In the genomic region with DNA sequence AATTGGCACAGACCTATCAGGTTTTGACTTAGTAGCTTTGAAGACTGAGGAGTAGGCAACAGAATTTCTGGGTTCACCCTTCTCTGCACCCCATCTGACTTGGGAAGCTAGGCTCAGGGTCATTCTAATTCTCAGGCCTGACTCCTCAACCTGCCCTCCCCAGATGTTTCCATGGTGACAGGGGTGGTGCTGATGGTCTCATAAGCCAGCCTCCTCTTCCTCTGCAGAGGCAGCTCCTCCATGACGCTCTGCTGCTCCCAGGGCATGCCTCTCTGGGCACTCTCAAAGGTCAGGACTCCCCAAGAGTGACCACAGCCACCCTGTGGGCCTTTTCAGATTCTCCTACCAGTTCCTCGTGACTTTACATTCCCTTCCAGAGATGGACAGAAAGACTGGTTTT, we compare ENCODE assay signal across 32 mouse cellular contexts. TPM values are rescaled to one million over a fixed set of nuclear protein-coding genes. Genes with fewer than 3 reads are reported as not detected.
DNase-seq lines count a peak whose midpoint lies in the region; ATAC-seq and TF ChIP-seq lines count a peak whose summit lies in the region.
"Had no signal": no experiment of that assay in that cellular context is flagged by ENCODE, and none has a peak within 500 bp of the region (broad histone marks: within the 10 kb centered on the region; RNA-seq: fewer than 3 reads in every experiment).

No protein-coding gene starts in this region.

- H3K4me3 ChIP-seq in bone marrow, adult 2 months (replicated peaks; ENCODE audit: control insufficient read depth, low read depth, low read length): no peak overlapping the region
- no peak overlapping the region for H3K4me3 ChIP-seq in embryonic facial prominence, embryonic 10.5 days
- H3K4me3 ChIP-seq: forebrain, embryonic 10.5 days; heart, embryonic 15.5 days; left cerebral cortex, adult 2 months; limb, embryonic 15.5 days; liver, embryonic 15.5 days; midbrain, embryonic 13.5 days; neural tube, embryonic 12.5 days had no signal

- ATAC-seq in monocyte, adult 5-6 weeks (replicated peaks; ENCODE audit: insufficient number of reproducible peaks, low FRiP score, low TSS enrichment, poor library complexity, severe bottlenecking): peak; percentile 23; the same call in 1 of the 2 replicates
- ATAC-seq: forebrain, embryonic 16.5 days; midbrain, embryonic 13.5 days had no signal

- no peaks in the 10 kb centered on the region for H3K36me3 ChIP-seq in embryonic facial prominence, embryonic 10.5 days (replicated peaks)
- H3K36me3 ChIP-seq: forebrain, embryonic 10.5 days; heart, embryonic 15.5 days; limb, embryonic 15.5 days; liver, embryonic 15.5 days; midbrain, embryonic 13.5 days; neural tube, embryonic 12.5 days had no signal

- H3K27me3 ChIP-seq in embryonic facial prominence, embryonic 10.5 days (replicated peaks; ENCODE audit: low read depth, poor library complexity, severe bottlenecking): no peaks in the 10 kb centered on the region
- H3K27me3 ChIP-seq: heart, embryonic 15.5 days; limb, embryonic 15.5 days; liver, embryonic 15.5 days; midbrain, embryonic 13.5 days; neural tube, embryonic 12.5 days had no signal

- no peak for TF ChIP-seq CTCF in bone marrow, adult 2 months (IDR thresholded peaks at IDR 0.05; ENCODE audit: control insufficient read depth, insufficient read depth, low read length)

- TF ChIP-seq POLR2A in bone marrow, adult 2 months (IDR thresholded peaks at IDR 0.05; ENCODE audit: borderline replicate concordance, control insufficient read depth, low read depth, low read length): no peak

- 24% methylated on average over 2 of the region's 2 CpGs for WGBS in bone marrow, adult 2 months
- 42% methylated on average over 2 of the region's 2 CpGs for WGBS in embryonic facial prominence, embryonic 10.5 days

- no peaks in the 10 kb centered on the region for H3K9me3 ChIP-seq in embryonic facial prominence, embryonic 10.5 days
- H3K9me3 ChIP-seq: forebrain, embryonic 10.5 days; heart, embryonic 15.5 days; limb, embryonic 15.5 days; liver, embryonic 15.5 days; midbrain, embryonic 13.5 days; neural tube, embryonic 12.5 days had no signal

- peak; percentile 16 for DNase-seq in thymus, postnatal 14 days
- no peak for DNase-seq in thymus, postnatal 10 days (ENCODE audit: low spot score in 2 of 2)
- DNase-seq in embryonic facial prominence, embryonic 10.5 days (ENCODE audit: low spot score): no peak
- DNase-seq in layer of hippocampus, postnatal 10 days (ENCODE audit: low spot score in 2 of 2): no peak
- DNase-seq in gastrocnemius, adult 18-20 months (ENCODE audit: low spot score): no peak
- DNase-seq: adrenal gland, postnatal 25 days; cerebellum, adult 11 months; cerebellum, adult 9-11 months; gastrocnemius, postnatal 36 days; heart, postnatal 36 days; layer of hippocampus, adult 9-11 months had no signal

- H3K27ac ChIP-seq in bone marrow, adult 2 months (ENCODE audit: control insufficient read depth, insufficient read depth, low read depth, low read length, poor library complexity): peak overlapping the region; percentile 78
- H3K27ac ChIP-seq in embryonic facial prominence, embryonic 10.5 days (replicated peaks): no peak overlapping the region
- H3K27ac ChIP-seq: forebrain, embryonic 10.5 days; heart, embryonic 15.5 days; hindbrain, embryonic 14.5 days; kidney, postnatal 0 days; left cerebral cortex, adult 2 months; limb, embryonic 15.5 days; liver, embryonic 15.5 days; midbrain, embryonic 13.5 days; neural tube, embryonic 12.5 days; stomach, postnatal 0 days had no signal

- H3K4me1 ChIP-seq in bone marrow, adult 2 months (ENCODE audit: control insufficient read depth, insufficient read depth, low read length): peaks cover 2% of the 10 kb centered on the region; the same call in 1 of the 2 replicates
- no peaks in the 10 kb centered on the region for H3K4me1 ChIP-seq in embryonic facial prominence, embryonic 10.5 days
- H3K4me1 ChIP-seq: limb, embryonic 15.5 days; liver, embryonic 15.5 days; neural tube, embryonic 12.5 days had no signal

RNA-seq across cellular contexts. Expression of a gene that starts 6.5 kb away (rescaled TPM):
- not detected in 2 replicates for polyA plus RNA-seq in bone marrow, adult 2 months (2011; ENCODE audit: insufficient read depth, insufficient read length, low replicate concordance, missing spikeins)
- total RNA-seq in monocyte, adult 5-6 weeks (2017): 1.3 TPM in 1 of 3 replicates, not detected in the others
- not detected in 2 replicates for polyA plus RNA-seq in embryonic facial prominence, embryonic 10.5 days (2016; fragmentation: Nextera tagmentation; extraction: Ambion mirVana)
- not detected for total RNA-seq in layer of hippocampus, postnatal 10 days (2021)
- not detected for total RNA-seq in gastrocnemius, adult 18-20 months (2021)
- total RNA-seq: adrenal gland, postnatal 25 days; gastrocnemius, postnatal 36 days; heart, adult 8-10 months; heart, postnatal 36 days; left cerebral cortex, adult 2 months; left cerebral cortex, postnatal 36 days had no signal
- polyA plus RNA-seq: cortical plate, adult 2 months; embryonic facial prominence, embryonic 11.5 days; forebrain, embryonic 10.5 days; forebrain, embryonic 16.5 days; heart, embryonic 15.5 days; hindbrain, embryonic 14.5 days; intestine, embryonic 14.5 days; kidney, adult 2 months; kidney, postnatal 0 days; large intestine, adult 2 months; limb, embryonic 15.5 days; liver, embryonic 15.5 days; lung, embryonic 16.5 days; midbrain, embryonic 13.5 days; neural tube, embryonic 12.5 days; stomach, postnatal 0 days had no signal

RNA-seq across cellular contexts. Expression of a gene that starts 10.2 kb away (rescaled TPM):
- 1.3 and 2.0 TPM in 2 replicates for polyA plus RNA-seq in bone marrow, adult 2 months (2011; ENCODE audit: insufficient read depth, insufficient read length, low replicate concordance, missing spikeins)
- 448 to 606 TPM (median 547 TPM) in 3 replicates for total RNA-seq in monocyte, adult 5-6 weeks (2017)
- 0.54 and 1.0 TPM in 2 replicates for polyA plus RNA-seq in embryonic facial prominence, embryonic 10.5 days (2016; fragmentation: Nextera tagmentation; extraction: Ambion mirVana)
- under 1 TPM in 1 of 2 experiments, not detected in 1; 0.62 TPM for total RNA-seq in layer of hippocampus, postnatal 10 days (2021)
- total RNA-seq in gastrocnemius, adult 18-20 months (2021): not detected
- total RNA-seq: gastrocnemius, postnatal 36 days; heart, adult 8-10 months; heart, postnatal 36 days; left cerebral cortex, adult 2 months; left cerebral cortex, postnatal 36 days had no signal

RNA-seq across cellular contexts. Expression of a gene that starts 23.4 kb away (rescaled TPM):
- polyA plus RNA-seq in bone marrow, adult 2 months (2011; ENCODE audit: insufficient read depth, insufficient read length, low replicate concordance, missing spikeins): 1.5 and 2.3 TPM in 2 replicates
- 523 to 801 TPM (median 669 TPM) in 3 replicates for total RNA-seq in monocyte, adult 5-6 weeks (2017)
- 0.40 TPM in 1 of 2 replicates, not detected in the other for polyA plus RNA-seq in embryonic facial prominence, embryonic 10.5 days (2016; fragmentation: Nextera tagmentation; extraction: Ambion mirVana)
- total RNA-seq in layer of hippocampus, postnatal 10 days (2021): not detected
- not detected for total RNA-seq in gastrocnemius, adult 18-20 months (2021)
- total RNA-seq: adrenal gland, postnatal 25 days; gastrocnemius, postnatal 36 days; heart, adult 8-10 months; heart, postnatal 36 days; left cerebral cortex, adult 2 months; left cerebral cortex, postnatal 36 days had no signal
- polyA plus RNA-seq: embryonic facial prominence, embryonic 11.5 days; forebrain, embryonic 16.5 days; lung, embryonic 16.5 days; midbrain, embryonic 13.5 days had no signal

RNA-seq across cellular contexts. Expression of a gene that starts 46.0 kb away (rescaled TPM):
- polyA plus RNA-seq in bone marrow, adult 2 months (2011; ENCODE audit: insufficient read depth, insufficient read length, low replicate concordance, missing spikeins): 88.2 and 218 TPM in 2 replicates
- 235 to 1,319 TPM (median 1,123 TPM) in 3 replicates for total RNA-seq in monocyte, adult 5-6 weeks (2017)
- 1.2 and 2.7 TPM in 2 replicates for polyA plus RNA-seq in embryonic facial prominence, embryonic 10.5 days (2016; fragmentation: Nextera tagmentation; extraction: Ambion mirVana)
- total RNA-seq in layer of hippocampus, postnatal 10 days (2021): 1 to 10 TPM; 1.1 to 1.7 TPM
- total RNA-seq in gastrocnemius, adult 18-20 months (2021): 1 to 10 TPM; 3.8 to 6.5 TPM

Comparison
In these comparisons a context has a peak if more than half of its experiments do, and no peak if none do; other contexts are left out.
1. RNA of a gene that starts 10.2 kb away (total RNA-seq): 448 to 606 TPM in monocyte, adult 5-6 weeks; 0.62 TPM in layer of hippocampus, postnatal 10 days and not detected in gastrocnemius, adult 18-20 months; every median in the first group is over 100 times any median in the second.
2. RNA of a gene that starts 23.4 kb away (total RNA-seq): 523 to 801 TPM in monocyte, adult 5-6 weeks; not detected in gastrocnemius, adult 18-20 months and not detected in layer of hippocampus, postnatal 10 days; every median in the first group is over 100 times any median in the second.